Mouse (Mus musculus) liver, postnatal 0 days (tissue): Measurements from ENCODE around the gene Dlg4.

Experiments used
- CTCF ChIP-seq: sonication (generic); IDR thresholded peaks from 2 replicates; pipeline ENCODE4 v1.5.1; 2016; ENCODE audit warnings: antibody characterized with exemption, low read depth
- EP300 ChIP-seq: IDR thresholded peaks from 2 replicates; pipeline ENCODE4 v1.6.1; 2016; ENCODE audit warnings: antibody characterized with exemption, low read depth, mild to moderate bottlenecking

- TF ChIP-seq CTCF (no peak), EP300 (no peak)
Measured at GRCm38 (mm10) chr11:70027397-70027796, 10.7 kb downstream of the Dlg4 start.
